Mouse (Mus musculus) neutrophil, adult 5-6 weeks (primary cell): ENCODE data around the gene Adm. TPM values are rescaled to one million over a fixed set of nuclear protein-coding genes. Genes with fewer than 3 reads are reported as not detected.

Experiments used
- ATAC-seq: fragments of 151-379, 151-347 bp; 2 replicates; pipeline ENCODE4 v1.8.0; 2017; ENCODE audit warnings: mild to moderate bottlenecking, moderate TSS enrichment; ENCODE audit not compliant: insufficient number of reproducible peaks, poor library complexity, low FRiP score, severe bottlenecking; ENCODE audit errors: extremely low read depth
- total RNA-seq: library from RNA; stranded (forward); fragments of 200-1000 nt; gene quantifications from 2 replicates; pipeline ENCODE4 v1.2.3, GENCODE M21; 2017

Adm gene
- total RNA-seq, 1 experiment from 2014 or later, result 0.35 TPM

GRCm38 (mm10) chr7:110650491-110650890 is 23.0 kb downstream of the Adm start:
- ATAC-seq, result no peak

GRCm38 (mm10) chr7:110651091-110651490 is 23.6 kb downstream of the Adm start:
- no peak for ATAC-seq

- no peak for ATAC-seq
These were observed 27.8 kb downstream of the Adm start for GRCm38 (mm10) chr7:110655230-110655629.

GRCm38 (mm10) chr7:110655966-110656365 is 28.5 kb downstream of the Adm start:
- no peak for ATAC-seq

- ATAC-seq, result no peak
These were observed 31.0 kb downstream of the Adm start for GRCm38 (mm10) chr7:110658378-110658928.

- no peak for ATAC-seq
These were observed 39.1 kb downstream of the Adm start for GRCm38 (mm10) chr7:110666537-110666936.

GRCm38 (mm10) chr7:110668247-110668646 is 40.8 kb downstream of the Adm start:
- ATAC-seq, result no peak

- no peak for ATAC-seq
These were observed 41.3 kb downstream of the Adm start for GRCm38 (mm10) chr7:110668756-110669155.

- no peak for ATAC-seq
These were observed 43.7 kb downstream of the Adm start for GRCm38 (mm10) chr7:110671121-110671680.

Other genes starting within 250 kb of the Adm start
- gene Sbf2, start 12.7 kb upstream of the Adm start, total RNA-seq, result 3.1 and 3.4 TPM in 2 replicates
- 60.2 and 63.0 TPM in 2 replicates for gene Ampd3, start 140.5 kb downstream of the Adm start, total RNA-seq
- 70.6 and 74.5 TPM in 2 replicates for gene Rnf141, start 216.8 kb downstream of the Adm start, total RNA-seq
- gene Lyve1, start 235.6 kb downstream of the Adm start, total RNA-seq, result not detected in 2 replicates